Mouse (Mus musculus) midbrain, embryonic 11.5 days (tissue): ENCODE measurements around the gene Hsp90ab1. TPM values are rescaled to one million over a fixed set of nuclear protein-coding genes. Genes with fewer than 3 reads are reported as not detected.

Experiments
- ATAC-seq: fragments of 200-750 bp; cut with Nextera tagmentation; 2 replicates; pipeline ENCODE4 v1.8.0; 2017; ENCODE audit warnings: moderate TSS enrichment, moderate library complexity; ENCODE audit not compliant: low FRiP score
- DNase-seq: peaks from one replicate; pipeline ENCODE4 v3.0.0; 2015; ENCODE audit warnings: low spot score; ENCODE audit errors: missing footprints
- H3K27ac ChIP-seq: fragments of 300-500 bp; sonication (generic); 2 replicates; pipeline ENCODE4 v1.5.1; 2014; ENCODE audit warnings: low read depth, low read length
- H3K27me3 ChIP-seq: fragments of 300-500 bp; sonication (generic); 2 replicates; pipeline ENCODE4 v1.6.1; 2014; ENCODE audit warnings: mild to moderate bottlenecking, low read length, moderate library complexity, mixed read lengths; ENCODE audit not compliant: control insufficient read depth, insufficient read depth
- H3K36me3 ChIP-seq: fragments of 300-500 bp; sonication (generic); 2 replicates; pipeline ENCODE4 v1.6.1; 2014; ENCODE audit warnings: mild to moderate bottlenecking, low read length, moderate library complexity, mixed read lengths; ENCODE audit not compliant: control insufficient read depth, insufficient read depth
- H3K4me1 ChIP-seq: fragments of 300-500 bp; sonication (generic); 2 replicates; pipeline ENCODE4 v1.6.1; 2014; ENCODE audit warnings: low read length; ENCODE audit not compliant: control insufficient read depth, insufficient read depth
- H3K4me2 ChIP-seq: fragments of 300-500 bp; sonication (generic); 2 replicates; pipeline ENCODE4 v1.6.1; 2014; ENCODE audit warnings: mild to moderate bottlenecking, moderate library complexity
- H3K4me3 ChIP-seq: fragments of 300-500 bp; sonication (generic); 2 replicates; pipeline ENCODE4 v1.5.1; 2014; ENCODE audit warnings: low read depth, low read length
- H3K9ac ChIP-seq: fragments of 300-500 bp; sonication (generic); 2 replicates; pipeline ENCODE4 v1.6.1; 2014; ENCODE audit warnings: low read length
- H3K9me3 ChIP-seq: fragments of 300-500 bp; sonication (generic); 2 replicates; pipeline ENCODE4 v1.6.1; 2016; ENCODE audit warnings: low read length; ENCODE audit not compliant: control insufficient read depth
- WGBS: fragments of 180-500 bp; shearing (Covaris S2); extraction: QIAGEN DNeasy Blood & Tissue Kit; methylation state at CpG from one replicate; pipeline ENCODE4 v1.1.7; 2014; 5-methylcytosine and 5-hydroxymethylcytosine counted together
- polyA plus RNA-seq: library from polyadenylated mRNA; unstranded; fragments of >200 nt; fragmentation: Nextera tagmentation; extraction: Ambion mirVana; gene quantifications from 2 replicates; pipeline ENCODE4 v1.2.1, GENCODE M21; 2014

Gene Hsp90ab1
- polyA plus RNA-seq, 1 experiment from 2014 or later, result 1,690 TPM

- ATAC-seq (peak; percentile 8; the same call in 1 of the 2 replicates), DNase-seq (peak; percentile 93)
- Histone ChIP-seq H3K4me3 (peak overlapping the region; percentile 20), H3K27me3 (peaks cover 53% of the 10 kb centered on the region), H3K27ac (no peak overlapping the region), H3K36me3 (no peaks in the 10 kb centered on the region; the same call in 1 of the 2 replicates), H3K4me2 (peak overlapping the region; percentile 33; the same call in 1 of the 2 replicates), H3K9me3 (no peaks in the 10 kb centered on the region), H3K9ac (no peak overlapping the region; the same call in 1 of the 2 replicates), H3K4me1 (peaks cover 23% of the 10 kb centered on the region)
- 4% methylated on average over 24 of the region's 24 CpGs for WGBS
Measured at GRCm38 (mm10) chr17:45544001-45544872, 28.8 kb downstream of the Hsp90ab1 start.

- Histone ChIP-seq H3K27ac (no peak overlapping the region), H3K27me3 (peaks cover 53% of the 10 kb centered on the region), H3K9ac (no peak overlapping the region), H3K36me3 (no peaks in the 10 kb centered on the region; the same call in 1 of the 2 replicates), H3K4me1 (peaks cover 19% of the 10 kb centered on the region), H3K9me3 (no peaks in the 10 kb centered on the region), H3K4me3 (no peak overlapping the region), H3K4me2 (no peak overlapping the region)
- no peak for ATAC-seq
- DNase-seq, result no peak
- 41% methylated on average over 1 of the region's 1 CpGs for WGBS
Measured at GRCm38 (mm10) chr17:45543115-45543514, 30.0 kb downstream of the Hsp90ab1 start.

- no peaks in the 10 kb centered on the region; the same call in 1 of the 2 replicates for H3K36me3 ChIP-seq
- H3K27me3 ChIP-seq, result peaks cover 50% of the 10 kb centered on the region
- H3K4me1 ChIP-seq, result peaks cover 19% of the 10 kb centered on the region
- H3K9ac ChIP-seq, result no peak overlapping the region
- H3K4me3 ChIP-seq, result no peak overlapping the region
- H3K27ac ChIP-seq, result no peak overlapping the region
- 88% methylated on average over 2 of the region's 2 CpGs for WGBS
- DNase-seq, result no peak
- no peak for ATAC-seq
- no peak overlapping the region for H3K4me2 ChIP-seq
- no peaks in the 10 kb centered on the region for H3K9me3 ChIP-seq
Measured at GRCm38 (mm10) chr17:45542705-45543104, 30.4 kb downstream of the Hsp90ab1 start.

GRCm38 (mm10) chr17:45542129-45542528 is 30.9 kb downstream of the Hsp90ab1 start:
- H3K4me3 ChIP-seq, result no peak overlapping the region
- H3K9ac ChIP-seq, result no peak overlapping the region
- no peaks in the 10 kb centered on the region for H3K9me3 ChIP-seq
- no peaks in the 10 kb centered on the region; the same call in 1 of the 2 replicates for H3K36me3 ChIP-seq
- H3K27ac ChIP-seq, result no peak overlapping the region
- no peak for DNase-seq
- ATAC-seq, result no peak
- H3K4me2 ChIP-seq, result no peak overlapping the region
- peaks cover 44% of the 10 kb centered on the region for H3K27me3 ChIP-seq
- peaks cover 19% of the 10 kb centered on the region for H3K4me1 ChIP-seq
- 37% methylated on average over 6 of the region's 6 CpGs for WGBS

- no peaks in the 10 kb centered on the region for H3K36me3 ChIP-seq
- ATAC-seq, result no peak
- no peak for DNase-seq
- H3K4me2 ChIP-seq, result no peak overlapping the region
- no peaks in the 10 kb centered on the region for H3K9me3 ChIP-seq
- H3K4me3 ChIP-seq, result no peak overlapping the region
- H3K9ac ChIP-seq, result no peak overlapping the region
- WGBS, result 81% methylated on average over 21 of the region's 21 CpGs
- no peak overlapping the region for H3K27ac ChIP-seq
- peaks cover 6% of the 10 kb centered on the region; the same call in 1 of the 2 replicates for H3K4me1 ChIP-seq
- peaks cover 27% of the 10 kb centered on the region for H3K27me3 ChIP-seq
Measured at GRCm38 (mm10) chr17:45539664-45540063, 33.4 kb downstream of the Hsp90ab1 start.

GRCm38 (mm10) chr17:45538394-45538793 is 34.7 kb downstream of the Hsp90ab1 start:
- Histone ChIP-seq H3K4me3 (no peak overlapping the region), H3K36me3 (no peaks in the 10 kb centered on the region), H3K27ac (no peak overlapping the region), H3K9ac (no peak overlapping the region), H3K27me3 (peaks cover 15% of the 10 kb centered on the region), H3K4me2 (no peak overlapping the region), H3K9me3 (no peaks in the 10 kb centered on the region), H3K4me1 (no peaks in the 10 kb centered on the region)
- ATAC-seq, result no peak
- no peak for DNase-seq
- 66% methylated on average over 4 of the region's 4 CpGs for WGBS

GRCm38 (mm10) chr17:45536264-45536663 is 36.8 kb downstream of the Hsp90ab1 start:
- H3K4me3 ChIP-seq, result no peak overlapping the region
- H3K4me1 ChIP-seq, result no peaks in the 10 kb centered on the region
- no peak overlapping the region for H3K9ac ChIP-seq
- H3K4me2 ChIP-seq, result no peak overlapping the region
- H3K27me3 ChIP-seq, result peaks cover 11% of the 10 kb centered on the region
- ATAC-seq, result no peak
- H3K36me3 ChIP-seq, result no peaks in the 10 kb centered on the region
- 15% methylated on average over 5 of the region's 5 CpGs for WGBS
- no peaks in the 10 kb centered on the region for H3K9me3 ChIP-seq
- DNase-seq, result peak; percentile 88
- no peak overlapping the region for H3K27ac ChIP-seq

GRCm38 (mm10) chr17:45532896-45533295 is 40.2 kb downstream of the Hsp90ab1 start:
- Histone ChIP-seq H3K27me3 (peaks cover 8% of the 10 kb centered on the region), H3K27ac (no peak overlapping the region), H3K4me3 (no peak overlapping the region), H3K4me1 (no peaks in the 10 kb centered on the region), H3K36me3 (no peaks in the 10 kb centered on the region), H3K4me2 (no peak overlapping the region), H3K9me3 (no peaks in the 10 kb centered on the region), H3K9ac (no peak overlapping the region)
- DNase-seq, result no peak
- WGBS, result 60% methylated on average over 15 of the region's 15 CpGs
- ATAC-seq, result no peak

GRCm38 (mm10) chr17:45530346-45530782 is 42.7 kb downstream of the Hsp90ab1 start:
- 53% methylated on average over 13 of the region's 13 CpGs for WGBS
- Histone ChIP-seq H3K9ac (no peak overlapping the region), H3K9me3 (no peaks in the 10 kb centered on the region), H3K27me3 (peaks cover 4% of the 10 kb centered on the region), H3K36me3 (no peaks in the 10 kb centered on the region), H3K4me1 (no peaks in the 10 kb centered on the region), H3K4me3 (no peak overlapping the region), H3K27ac (no peak overlapping the region), H3K4me2 (no peak overlapping the region)
- DNase-seq, result no peak
- no peak for ATAC-seq
